Mouse (Mus musculus) embryonic fibroblast, embryonic 13.5 days (primary cell): ENCODE results near the gene Cacng6.

Experiments
- CTCF ChIP-seq: IDR thresholded peaks from 2 replicates; pipeline ENCODE4 v1.5.1; 2011; ENCODE audit warnings: mild to moderate bottlenecking, control low read depth, low read length, moderate library complexity, borderline replicate concordance; ENCODE audit not compliant: insufficient read depth
- POLR2A ChIP-seq: IDR thresholded peaks from 2 replicates; pipeline ENCODE4 v1.6.1; 2011; ENCODE audit warnings: low read depth, mild to moderate bottlenecking, control low read depth, low read length, moderate library complexity

DNA sequence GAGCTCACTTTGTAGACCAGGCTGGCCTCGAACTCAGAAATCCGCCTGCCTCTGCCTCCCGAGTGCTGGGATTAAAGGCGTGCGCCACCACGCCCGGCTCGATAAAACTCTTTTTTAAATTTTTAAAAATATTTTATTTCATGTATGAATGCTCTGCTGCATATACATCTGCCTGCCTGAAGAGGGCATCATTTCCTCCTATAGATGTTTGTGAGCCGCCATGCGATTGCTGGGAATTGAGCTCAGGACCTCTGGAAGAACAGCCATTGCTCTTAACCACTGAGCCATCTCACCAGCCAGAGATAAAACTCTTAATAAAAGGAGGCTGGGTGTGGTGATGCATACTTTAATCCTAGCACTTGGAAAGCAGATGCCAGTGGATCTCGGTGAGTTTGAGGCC is 16.0 kb downstream of the Cacng6 start:
- TF ChIP-seq CTCF (no peak), POLR2A (no peak)
